Comparison of ENCODE assay signal across 16 mouse cellular contexts in the genomic region with DNA sequence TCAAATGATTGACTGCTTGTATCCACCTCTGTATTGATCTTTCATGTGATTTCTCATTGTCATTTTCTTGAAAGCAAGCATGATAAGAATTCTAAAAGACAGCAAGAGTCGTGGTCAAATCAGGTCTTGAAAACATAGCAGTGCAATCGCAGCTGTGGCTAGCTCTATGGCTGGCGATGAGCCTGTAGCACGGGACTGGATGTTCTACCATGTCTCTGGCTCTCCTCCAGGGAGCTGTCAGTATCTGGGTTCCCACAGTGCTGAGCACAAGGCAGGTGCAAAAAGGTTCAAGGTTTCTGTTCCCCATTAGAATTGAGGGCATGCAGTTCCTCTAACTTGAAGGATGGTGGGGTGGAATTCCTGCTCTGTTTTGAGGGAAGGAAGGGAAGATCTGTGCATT. TPM values are rescaled to one million over a fixed set of nuclear protein-coding genes. Genes with fewer than 3 reads are reported as not detected.
DNase-seq lines count a peak whose midpoint lies in the region; TF ChIP-seq lines count a peak whose summit lies in the region.
"Had no signal": no experiment of that assay in that cellular context is flagged by ENCODE, and none has a peak within 500 bp of the region (broad histone marks: within the 10 kb centered on the region; RNA-seq: fewer than 3 reads in every experiment).

No protein-coding gene starts in this region.

- TF ChIP-seq CTCF in gastrocnemius, adult 2 months (IDR thresholded peaks at IDR 0.05), result no peak
- TF ChIP-seq CTCF in left cerebral cortex, adult 2 months (IDR thresholded peaks at IDR 0.05), result no peak

- H3K4me3 ChIP-seq in gastrocnemius, adult 2 months, result no peak overlapping the region
- no peak overlapping the region for H3K4me3 ChIP-seq in left cerebral cortex, adult 2 months
- H3K4me3 ChIP-seq: embryonic facial prominence, embryonic 15.5 days; forebrain, embryonic 13.5 days; hindbrain, embryonic 10.5 days; limb, embryonic 15.5 days; midbrain, embryonic 15.5 days had no signal

- intact Hi-C loops in gastrocnemius, adult 2 months (cut with DNase I), result no loop called here
- intact Hi-C loops in left cerebral cortex, postnatal 14 days (cut with DNase I), result no loop called here
- intact Hi-C loops in left cerebral cortex, adult 2 months (cut with DNase I), result no loop called here

- DNase-seq in gastrocnemius, adult 2 months, result peak; percentile 47
- no peak for DNase-seq in gastrocnemius, adult 8-10 months (ENCODE audit: low spot score in 2 of 2)
- peak; percentile 18 to 42 for DNase-seq in left cerebral cortex, postnatal 14 days (ENCODE audit: low spot score in 2 of 2)
- no peak for DNase-seq in left cerebral cortex, adult 2 months (ENCODE audit: extremely low spot score in 1 of 2, low spot score in 2 of 2)
- peak; percentile 25 for DNase-seq in adipocyte (ENCODE audit: low spot score)
- peak; percentile 5 for DNase-seq in skeletal muscle tissue, adult 2 months (ENCODE audit: low read depth, low spot score)
- no peak for DNase-seq in frontal cortex, postnatal 10 days (ENCODE audit: low spot score in 2 of 2)
- DNase-seq: gastrocnemius, postnatal 25 days; lung, adult 2 months had no signal

- H3K27ac ChIP-seq in gastrocnemius, adult 2 months, result no peak overlapping the region
- H3K27ac ChIP-seq in left cerebral cortex, adult 2 months, result no peak overlapping the region
- H3K27ac ChIP-seq: embryonic facial prominence, embryonic 15.5 days; forebrain, embryonic 13.5 days; hindbrain, embryonic 10.5 days; limb, embryonic 15.5 days; midbrain, embryonic 15.5 days; stomach, postnatal 0 days had no signal

RNA-seq across cellular contexts. Expression of a gene that starts 17.5 kb away (rescaled TPM):
- not detected for total RNA-seq in gastrocnemius, adult 2 months (2021)
- not detected for total RNA-seq in gastrocnemius, adult 8-10 months (2022)
- under 1 TPM; 0.47 to 0.64 TPM for total RNA-seq in left cerebral cortex, postnatal 14 days (2021)
- under 1 TPM; 0.41 to 0.61 TPM for total RNA-seq in left cerebral cortex, adult 2 months (2021)
- total RNA-seq: gastrocnemius, postnatal 25 days had no signal

RNA-seq across cellular contexts. Expression of a gene that starts 44.2 kb away (rescaled TPM):
- total RNA-seq in gastrocnemius, adult 2 months (2021), result not detected
- total RNA-seq in gastrocnemius, adult 8-10 months (2022), result not detected
- total RNA-seq in left cerebral cortex, postnatal 14 days (2021), result not detected
- not detected for total RNA-seq in left cerebral cortex, adult 2 months (2021)
- total RNA-seq: gastrocnemius, postnatal 25 days; left cerebral cortex, adult 8-10 months had no signal

Comparison
In these comparisons a context has a peak if more than half of its experiments do, and no peak if none do; other contexts are left out.
1. DNase-seq: peak in gastrocnemius, adult 2 months (single experiment), left cerebral cortex, postnatal 14 days (2 of 2), adipocyte (single experiment) and skeletal muscle tissue, adult 2 months (single experiment); none in gastrocnemius, adult 8-10 months (0 of 2), left cerebral cortex, adult 2 months (0 of 2) and frontal cortex, postnatal 10 days (0 of 2).